Mouse (Mus musculus): ENCODE measurements around the gene Nsl1.

The Nsl1 gene

DNA sequence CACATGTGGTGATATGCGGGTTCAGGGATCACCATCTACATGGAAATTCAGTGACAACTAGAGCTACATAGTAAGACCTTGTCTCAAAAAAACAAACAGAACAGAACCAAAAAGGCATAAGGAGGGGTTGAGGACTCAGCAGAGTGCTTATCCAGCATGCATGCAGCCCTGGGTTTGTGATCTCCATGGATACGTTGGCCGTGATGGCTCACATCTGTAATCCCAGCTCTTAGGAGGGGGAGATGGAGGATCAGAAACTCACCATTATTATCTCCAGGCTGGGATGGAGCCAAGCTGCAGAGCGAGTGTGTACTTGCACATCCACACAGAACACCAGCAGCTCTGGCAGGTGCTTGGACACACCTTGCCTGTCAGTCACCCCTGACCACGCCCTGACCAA lies 69.4 kb downstream of the Nsl1 start:
- in situ Hi-C loops (cut with MboI, MseI), result no loop called here

DNA sequence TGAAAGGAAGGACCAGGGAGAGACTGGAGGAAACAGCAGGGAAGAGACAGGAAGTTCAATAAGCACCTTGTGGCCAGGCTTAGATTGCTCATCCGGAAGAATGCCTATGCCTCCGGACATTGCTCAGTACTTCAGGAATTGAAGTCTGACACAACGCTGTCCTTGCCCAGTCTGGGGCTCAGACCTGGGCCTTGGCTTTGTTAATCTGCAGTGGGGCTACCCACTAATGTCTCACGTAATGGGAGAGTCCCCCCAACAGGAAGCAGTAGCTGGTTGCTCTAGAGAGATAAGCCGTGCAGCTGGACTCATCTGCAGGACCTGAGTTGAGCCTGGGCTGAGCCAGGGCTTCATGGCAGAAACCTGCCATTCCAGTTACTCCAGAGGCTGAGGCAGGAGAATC lies 70.1 kb downstream of the Nsl1 start:
- in situ Hi-C loops (cut with MboI, MseI), result no loop called here

DNA sequence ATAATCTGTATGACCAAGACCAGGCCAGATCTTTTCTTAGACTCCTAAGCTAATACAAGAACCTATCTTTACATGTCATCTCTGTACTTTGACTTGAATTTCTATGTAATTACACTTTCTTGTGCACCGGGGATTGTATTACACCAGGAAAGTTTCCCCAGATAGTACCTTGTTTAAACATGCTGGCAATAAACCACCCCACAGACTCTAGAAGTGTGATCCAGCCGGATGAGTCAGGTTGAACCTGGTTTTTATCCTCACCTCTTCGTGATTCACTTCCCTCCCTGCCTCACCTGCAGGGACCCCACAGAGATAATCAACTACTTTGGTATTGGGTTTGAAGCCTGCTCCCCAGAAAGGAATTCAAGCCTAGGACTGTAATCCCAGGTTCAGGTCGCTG lies 72.6 kb downstream of the Nsl1 start:
- in situ Hi-C loops (cut with MboI, MseI), result no loop called here

Data from T-helper 1 cell (primary cell).